Mouse (Mus musculus) heart, adult 2 months (tissue): ENCODE measurements around the gene Plcl2.

Source experiments
- CTCF ChIP-seq: fragments of 200-600 bp; IDR thresholded peaks from 2 replicates; pipeline ENCODE4 v1.8.1; 2022; ENCODE audit warnings: antibody characterized with exemption, mild to moderate bottlenecking, moderate library complexity
- EP300 ChIP-seq: fragments of 200-500 bp; IDR thresholded peaks from 2 replicates; pipeline ENCODE4 v1.6.1; 2011; ENCODE audit warnings: low read depth, low read length, control low read depth; ENCODE audit not compliant: insufficient read depth

GRCm38 (mm10) chr17:50641076-50641610 lies 131.9 kb downstream of the Plcl2 start:
- TF ChIP-seq CTCF (no peak), EP300 (no peak)
